Mouse (Mus musculus) midbrain, embryonic 16.5 days (tissue): ENCODE measurements around the gene Zbtb39. TPM values are rescaled to one million over a fixed set of nuclear protein-coding genes. Genes with fewer than 3 reads are reported as not detected.
"Not testable (repeated sequence)": the region's sequence is repeated elsewhere in the genome, so short reads cannot be mapped to it uniquely, and the experiment has no call there.

Experiments used
- ATAC-seq: fragments of 200-750 bp; cut with Nextera tagmentation; 2 replicates; pipeline ENCODE4 v1.8.0; 2017; ENCODE audit warnings: moderate TSS enrichment
- H3K27ac ChIP-seq: fragments of 300-500 bp; sonication (generic); 2 replicates; pipeline ENCODE4 v1.5.1; 2014; ENCODE audit warnings: mild to moderate bottlenecking, low read length, mixed read lengths
- H3K27me3 ChIP-seq: fragments of 300-500 bp; sonication (generic); 2 replicates; pipeline ENCODE4 v1.6.1; 2014; ENCODE audit warnings: low read depth, low read length, mixed read lengths; ENCODE audit not compliant: control insufficient read depth, insufficient read depth
- H3K36me3 ChIP-seq: fragments of 300-500 bp; sonication (generic); 2 replicates; pipeline ENCODE4 v1.6.1; 2014; ENCODE audit warnings: mild to moderate bottlenecking, low read length, moderate library complexity, mixed read lengths; ENCODE audit not compliant: control insufficient read depth, insufficient read depth
- H3K4me1 ChIP-seq: fragments of 300-500 bp; sonication (generic); 2 replicates; pipeline ENCODE4 v1.6.1; 2014; ENCODE audit warnings: mild to moderate bottlenecking, low read length, mixed read lengths; ENCODE audit not compliant: control insufficient read depth, insufficient read depth
- H3K4me2 ChIP-seq: fragments of 300-500 bp; sonication (generic); 2 replicates; pipeline ENCODE4 v1.6.1; 2014; ENCODE audit warnings: mild to moderate bottlenecking, low read length, mixed read lengths
- H3K4me3 ChIP-seq: fragments of 300-500 bp; sonication (generic); 2 replicates; pipeline ENCODE4 v1.5.1; 2014; ENCODE audit warnings: low read depth, mild to moderate bottlenecking, low read length, moderate library complexity, mixed read lengths
- H3K9ac ChIP-seq: fragments of 300-500 bp; sonication (generic); 2 replicates; pipeline ENCODE4 v1.6.1; 2014; ENCODE audit warnings: low read depth, low read length, mixed read lengths
- H3K9me3 ChIP-seq: fragments of 300-500 bp; sonication (generic); replicated peaks from 2 replicates; pipeline ENCODE4 v1.6.1; 2014; ENCODE audit warnings: mild to moderate bottlenecking, low read length, mixed read lengths; ENCODE audit not compliant: control insufficient read depth, poor library complexity, severe bottlenecking
- WGBS: fragments of 180-500 bp; shearing (Covaris S2); extraction: QIAGEN DNeasy Blood & Tissue Kit; methylation state at CpG from one replicate; pipeline ENCODE4 v1.1.7; 2014; 5-methylcytosine and 5-hydroxymethylcytosine counted together
- polyA plus RNA-seq: library from polyadenylated mRNA; unstranded; fragments of >200 nt; fragmentation: Nextera tagmentation; extraction: Ambion mirVana; gene quantifications from 2 replicates; pipeline ENCODE4 v1.2.1, GENCODE M21; 2015

The Zbtb39 gene
- polyA plus RNA-seq, 1 experiment from 2014 or later, result 2.7 TPM

DNA sequence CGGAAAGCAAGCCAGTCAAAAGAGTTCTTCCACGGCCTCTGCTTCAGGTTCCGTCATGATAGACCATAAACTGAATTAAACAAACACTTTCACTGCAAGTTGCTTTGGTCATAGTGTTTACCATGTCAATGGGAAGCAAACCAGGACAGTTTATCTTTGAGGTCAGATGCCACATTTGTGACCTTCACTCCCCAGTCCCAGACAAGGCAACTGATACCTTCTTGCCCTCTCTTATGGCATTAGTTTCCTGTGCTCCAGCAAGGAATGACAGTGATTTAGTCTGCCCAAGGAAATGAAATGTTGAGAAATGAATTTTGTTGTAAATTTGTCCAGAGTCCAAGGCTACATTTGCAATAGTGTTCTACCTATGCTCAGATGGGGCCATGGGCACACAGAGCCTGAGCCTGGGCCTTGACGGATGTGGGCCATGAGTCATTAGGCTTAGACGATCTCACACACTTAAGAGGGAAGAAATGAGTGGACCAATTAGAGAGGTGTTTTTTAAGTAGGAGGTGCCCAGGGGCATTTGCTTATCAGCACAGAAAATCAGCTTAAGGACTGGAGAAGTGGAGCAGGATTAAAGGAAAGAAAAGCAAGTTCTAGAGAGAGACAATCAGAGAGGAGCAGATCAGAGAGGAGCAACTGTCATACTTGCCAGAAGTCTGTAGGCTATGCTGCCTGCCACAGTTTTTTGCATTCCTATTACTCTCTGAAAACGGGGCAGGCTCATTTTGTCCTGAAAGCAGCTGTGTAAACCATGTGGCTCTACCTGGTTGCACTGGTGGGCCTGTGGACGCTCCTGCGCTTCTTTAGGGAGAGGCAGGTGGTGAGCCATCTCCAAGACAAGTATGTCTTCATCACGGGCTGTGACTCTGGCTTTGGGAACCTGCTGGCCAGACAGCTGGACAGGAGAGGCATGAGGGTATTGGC, 20.1 kb downstream of the Zbtb39 start, which contains the start of the genes Rdh1 and Rdh16f1:
Rdh1 (plus strand) TSS at position 541 of the 930 bp plus-strand sequence.
Rdh16f1 (plus strand) TSS at position 607 of the 930 bp plus-strand sequence.
- no peaks in the 10 kb centered on the region for H3K36me3 ChIP-seq
- no peak within 1 kb of the TSS for H3K27ac ChIP-seq
- H3K4me2 ChIP-seq, result no peak within 1 kb of the TSS
- H3K4me1 ChIP-seq, result no peaks in the 10 kb centered on the region
- H3K4me3 ChIP-seq, result no peak within 1 kb of the TSS
- H3K27me3 ChIP-seq, result no peaks in the 10 kb centered on the region
- H3K9ac ChIP-seq, result no peak within 1 kb of the TSS
- no peak for ATAC-seq
- 68% methylated on average over 8 of the region's 9 CpGs for WGBS
- no peaks in the 10 kb centered on the region for H3K9me3 ChIP-seq

DNA sequence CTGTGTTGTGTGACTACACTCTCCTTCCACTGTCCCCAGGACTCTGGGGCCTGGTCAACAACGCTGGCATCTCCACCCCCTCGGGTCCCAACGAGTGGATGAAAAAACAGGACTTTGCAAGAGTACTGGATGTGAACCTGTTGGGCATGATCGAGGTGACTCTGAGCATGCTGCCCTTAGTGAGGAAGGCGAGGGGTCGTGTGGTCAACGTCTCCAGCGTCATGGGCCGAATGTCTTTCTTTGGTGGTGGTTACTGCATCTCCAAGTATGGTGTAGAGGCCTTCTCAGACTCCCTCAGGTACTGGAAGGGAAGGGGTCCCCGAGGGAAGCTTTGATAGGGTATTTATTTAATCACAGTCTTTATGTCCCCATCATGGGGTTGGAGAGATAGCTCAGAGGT, 23.6 kb downstream of the Zbtb39 start:
- not testable (repeated sequence) for H3K9ac ChIP-seq

DNA sequence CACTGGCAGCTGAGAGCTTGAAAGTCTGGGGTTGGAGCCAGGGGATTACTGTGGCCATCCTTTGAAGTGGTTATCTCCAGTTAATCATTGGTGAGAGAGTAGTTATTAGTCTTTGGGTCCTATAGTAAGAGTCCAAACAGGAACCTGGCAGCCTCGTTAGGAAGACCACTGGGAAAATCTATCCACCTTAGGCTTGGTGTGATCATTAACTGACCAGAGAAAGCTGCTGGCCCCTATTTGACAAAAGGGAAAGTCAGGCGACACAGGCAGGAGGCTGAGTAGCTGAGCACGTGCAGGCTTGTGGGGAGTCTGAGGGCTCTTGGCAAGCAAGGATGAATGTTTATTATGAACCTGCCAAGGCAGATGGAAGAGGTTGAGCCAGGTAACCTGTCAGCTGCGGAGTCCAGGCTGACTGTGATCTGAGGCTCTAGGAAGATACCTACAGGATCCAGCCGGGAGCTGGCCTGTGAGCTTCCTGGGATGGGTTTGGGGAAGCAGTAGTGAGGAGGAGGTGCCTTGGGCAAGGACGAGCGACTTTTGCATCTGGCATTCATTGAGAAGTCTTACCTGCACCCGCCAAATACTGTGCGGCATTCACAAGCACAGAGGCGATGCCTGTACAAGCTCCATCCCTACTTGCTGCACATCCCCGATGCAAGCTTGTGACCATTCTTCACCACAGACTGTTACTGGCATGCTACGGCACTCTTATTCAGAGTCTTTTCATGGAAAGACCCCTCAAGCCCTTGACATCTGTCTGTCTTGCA, 24.8 kb downstream of the Zbtb39 start:
- H3K4me1 ChIP-seq, result no peaks in the 10 kb centered on the region
- H3K4me3 ChIP-seq, result no peak overlapping the region
- H3K4me2 ChIP-seq, result no peak overlapping the region
- no peak overlapping the region for H3K27ac ChIP-seq
- ATAC-seq, result no peak
- H3K9ac ChIP-seq, result no peak overlapping the region
- 69% methylated on average over 12 of the region's 12 CpGs for WGBS
- no peaks in the 10 kb centered on the region for H3K36me3 ChIP-seq
- H3K27me3 ChIP-seq, result no peaks in the 10 kb centered on the region
- no peaks in the 10 kb centered on the region for H3K9me3 ChIP-seq

More for the DNA sequence above, 23.6 kb downstream of the Zbtb39 start:
- H3K36me3 ChIP-seq, H3K27me3 ChIP-seq, H3K9me3 ChIP-seq, H3K4me2 ChIP-seq, H3K4me1 ChIP-seq, H3K27ac ChIP-seq, ATAC-seq, H3K4me3 ChIP-seq: not testable (repeated sequence)
- WGBS, result 91% methylated on average over 10 of the region's 10 CpGs

DNA sequence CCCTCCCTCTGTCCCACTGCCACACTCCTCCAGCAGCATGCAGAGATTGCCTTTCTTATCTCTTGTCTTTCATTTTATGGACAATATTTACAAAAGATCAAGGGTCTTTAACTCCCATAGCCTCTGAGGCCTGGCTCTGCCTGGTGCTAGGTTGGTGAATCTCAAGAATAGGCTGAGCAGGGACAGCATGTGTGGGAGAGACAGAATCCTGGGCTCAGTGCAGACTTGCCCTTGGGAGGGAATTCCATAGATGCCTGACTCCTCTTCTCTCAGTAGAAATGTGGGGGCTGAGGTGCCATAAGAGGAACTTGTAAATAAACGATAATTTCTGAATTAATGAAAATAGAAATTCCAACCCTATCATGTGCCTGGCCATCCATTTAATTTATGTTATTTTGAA, 27.2 kb downstream of the Zbtb39 start:
- WGBS, result 88% methylated on average over 1 of the region's 1 CpGs
- H3K4me1 ChIP-seq, result no peaks in the 10 kb centered on the region
- ATAC-seq, result no peak
- no peak overlapping the region for H3K4me3 ChIP-seq
- H3K9ac ChIP-seq, result no peak overlapping the region
- H3K4me2 ChIP-seq, result no peak overlapping the region
- no peaks in the 10 kb centered on the region for H3K36me3 ChIP-seq
- H3K27me3 ChIP-seq, result no peaks in the 10 kb centered on the region
- no peak overlapping the region for H3K27ac ChIP-seq
- H3K9me3 ChIP-seq, result no peaks in the 10 kb centered on the region

DNA sequence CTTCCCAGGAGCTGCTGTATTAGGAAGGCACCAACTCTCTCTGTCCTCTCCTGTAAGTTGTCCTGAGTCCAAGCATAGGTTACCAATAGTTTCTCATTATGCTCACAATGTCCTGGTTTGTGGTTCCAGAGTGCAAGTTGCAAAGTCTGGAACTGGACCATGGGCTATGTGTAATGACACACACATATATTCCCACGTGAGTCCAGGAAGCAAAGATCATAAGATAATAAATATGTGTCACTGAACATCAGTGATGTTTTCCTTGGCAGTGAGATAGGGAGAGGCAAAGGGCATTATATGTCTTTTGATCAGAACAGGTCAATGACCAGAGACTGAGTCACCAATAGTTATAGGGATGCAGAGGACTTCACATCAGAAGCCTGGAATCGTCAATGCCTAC, 36.7 kb downstream of the Zbtb39 start, which contains the start of gene Rdh9:
Rdh9 (plus strand) TSS at position 376 of the 400 bp plus-strand sequence.
- no peak within 1 kb of the TSS for H3K4me2 ChIP-seq
- H3K4me3 ChIP-seq, result no peak within 1 kb of the TSS
- no peaks in the 10 kb centered on the region for H3K36me3 ChIP-seq
- 87% methylated on average over 2 of the region's 2 CpGs for WGBS
- no peak within 1 kb of the TSS for H3K9ac ChIP-seq
- no peaks in the 10 kb centered on the region for H3K9me3 ChIP-seq
- no peak within 1 kb of the TSS for H3K27ac ChIP-seq
- no peaks in the 10 kb centered on the region for H3K27me3 ChIP-seq
- no peaks in the 10 kb centered on the region for H3K4me1 ChIP-seq
- no peak for ATAC-seq

DNA sequence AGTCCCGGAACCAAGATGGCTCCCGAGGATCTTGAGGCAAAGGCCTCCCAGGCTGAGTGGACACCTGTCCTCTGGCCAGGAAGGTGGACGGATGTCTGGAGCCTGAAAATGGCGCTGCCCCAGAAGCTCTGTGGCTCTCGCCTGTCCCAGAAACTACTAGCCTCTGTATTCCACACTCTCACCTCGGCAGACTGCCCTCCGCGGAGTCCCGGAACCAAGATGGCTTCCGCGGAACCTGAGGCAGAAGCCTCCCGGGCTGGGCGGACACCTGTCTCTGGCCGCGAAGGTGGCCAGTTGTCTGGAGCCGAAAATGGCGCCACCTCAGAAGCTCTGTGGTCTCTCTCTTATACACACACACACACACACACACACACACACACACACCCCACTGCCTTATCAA, 43.0 kb downstream of the Zbtb39 start:
- not testable (repeated sequence) for H3K27me3 ChIP-seq, ATAC-seq, H3K4me1 ChIP-seq, H3K36me3 ChIP-seq, H3K9me3 ChIP-seq, H3K4me2 ChIP-seq, H3K4me3 ChIP-seq, H3K27ac ChIP-seq, H3K9ac ChIP-seq
- WGBS, result 95% methylated on average over 17 of the region's 17 CpGs

DNA sequence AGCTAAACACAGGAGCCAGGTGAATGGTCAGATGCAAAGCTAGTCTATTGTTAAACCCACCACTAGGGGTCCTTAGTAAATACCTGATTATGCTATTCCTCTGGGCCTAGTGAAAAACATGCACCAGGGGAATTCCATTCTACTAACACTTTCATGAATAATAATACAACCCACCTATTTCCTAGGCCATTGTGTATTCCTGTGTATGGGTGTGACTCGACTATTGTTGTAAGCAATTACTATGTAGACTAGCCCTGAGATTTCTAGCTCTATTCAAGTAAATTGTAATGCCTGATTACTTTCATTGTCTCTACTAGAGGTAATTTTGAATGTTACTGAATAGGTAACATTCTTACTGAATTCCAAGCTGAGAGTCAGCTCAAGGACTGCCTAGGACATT, 46.1 kb downstream of the Zbtb39 start:
- H3K27ac ChIP-seq, H3K9me3 ChIP-seq, H3K9ac ChIP-seq, ATAC-seq, H3K4me1 ChIP-seq, H3K4me2 ChIP-seq, H3K36me3 ChIP-seq, H3K27me3 ChIP-seq, H3K4me3 ChIP-seq: not testable (repeated sequence)
- WGBS, result 81% methylated on average over 1 of the region's 1 CpGs
